Mouse (Mus musculus) liver, embryonic 13.5 days (tissue): ENCODE data around the gene Gm47959. TPM values are rescaled to one million over a fixed set of nuclear protein-coding genes. Genes with fewer than 3 reads are reported as not detected.
A peak's percentile ranks its signal among the peaks of the same experiment; 100 is the strongest.
"Not testable (repeated sequence)": the region's sequence is repeated elsewhere in the genome, so short reads cannot be mapped to it uniquely, and the experiment has no call there.

Experiments used
- ATAC-seq: fragments of 200-750 bp; cut with Nextera tagmentation; 2 replicates; pipeline ENCODE4 v1.8.0; 2017; ENCODE audit warnings: low read depth, mild to moderate bottlenecking, moderate number of reproducible peaks, moderate library complexity
- DNase-seq: peaks from one replicate; pipeline ENCODE4 v3.0.0; 2022
- H3K27ac ChIP-seq: fragments of 300-500 bp; sonication (generic); 2 replicates; pipeline ENCODE4 v1.5.1; 2015; ENCODE audit warnings: moderate library complexity, mild to moderate bottlenecking, inconsistent platforms
- H3K27me3 ChIP-seq: fragments of 300-500 bp; sonication (generic); 2 replicates; pipeline ENCODE4 v1.6.1; 2015; ENCODE audit warnings: mild to moderate bottlenecking, inconsistent platforms
- H3K36me3 ChIP-seq: fragments of 300-500 bp; sonication (generic); 2 replicates; pipeline ENCODE4 v1.6.1; 2015; ENCODE audit warnings: mild to moderate bottlenecking, inconsistent platforms
- H3K4me1 ChIP-seq: fragments of 300-500 bp; sonication (generic); replicated peaks from 2 replicates; pipeline ENCODE4 v1.6.1; 2015; ENCODE audit warnings: inconsistent platforms
- H3K4me2 ChIP-seq: fragments of 300-500 bp; sonication (generic); 2 replicates; pipeline ENCODE4 v1.6.1; 2015; ENCODE audit warnings: inconsistent platforms, mild to moderate bottlenecking, moderate library complexity
- H3K4me3 ChIP-seq: fragments of 300-500 bp; sonication (generic); replicated peaks from 2 replicates; pipeline ENCODE4 v1.5.1; 2015; ENCODE audit warnings: mild to moderate bottlenecking, inconsistent platforms
- H3K9ac ChIP-seq: fragments of 300-500 bp; sonication (generic); 2 replicates; pipeline ENCODE4 v1.6.1; 2015; ENCODE audit warnings: mild to moderate bottlenecking, inconsistent platforms
- H3K9me3 ChIP-seq: fragments of 300-500 bp; sonication (generic); replicated peaks from 2 replicates; pipeline ENCODE4 v1.6.1; 2016; ENCODE audit warnings: inconsistent platforms
- WGBS: fragments of 180-500 bp; shearing (Covaris S2); methylation state at CpG from one replicate; pipeline ENCODE4 v1.1.7; 2015; ENCODE audit not compliant: insufficient replicate concordance; 5-methylcytosine and 5-hydroxymethylcytosine counted together
- polyA plus RNA-seq: library from polyadenylated mRNA; unstranded; fragments of >200 nt; fragmentation: Nextera tagmentation; extraction: Ambion mirVana; gene quantifications from 2 replicates; pipeline ENCODE4 v1.2.1, GENCODE M21; 2015

The Gm47959 gene
- not detected in 2 replicates for polyA plus RNA-seq

- WGBS: 82% methylated on average over 9 of the region's 9 CpGs
- not testable (repeated sequence) for DNase-seq, H3K27me3 ChIP-seq, H3K27ac ChIP-seq, H3K36me3 ChIP-seq, H3K9me3 ChIP-seq, H3K4me1 ChIP-seq, H3K4me2 ChIP-seq, ATAC-seq, H3K9ac ChIP-seq, H3K4me3 ChIP-seq
Measured at GRCm38 (mm10) chr1:83000306-83000705, at the start of gene Gm47959. TSS of gene Gm47959 (plus strand) at chr1:83000548.

- H3K9me3 ChIP-seq, H3K9ac ChIP-seq, H3K4me3 ChIP-seq, ATAC-seq, H3K27me3 ChIP-seq, DNase-seq, H3K4me2 ChIP-seq, H3K27ac ChIP-seq, H3K4me1 ChIP-seq, H3K36me3 ChIP-seq: not testable (repeated sequence)
Measured at GRCm38 (mm10) chr1:82955913-82956312, 44.4 kb upstream of the Gm47959 start, which contains the start of gene Gm7544. TSS of gene Gm7544 (minus strand) at chr1:82956013.

- 68% methylated on average over 11 of the region's 11 CpGs for WGBS
- ATAC-seq: no peak
- no peaks in the 10 kb centered on the region for H3K36me3 ChIP-seq
Measured at GRCm38 (mm10) chr1:82959870-82960385, 40.4 kb upstream of the Gm47959 start, which contains the start of gene Gm47955. TSS of gene Gm47955 (plus strand) at chr1:82960286.

GRCm38 (mm10) chr1:82966413-82966812 lies 33.9 kb upstream of the Gm47959 start:
- DNase-seq: no peak
- 43% methylated on average over 3 of the region's 3 CpGs for WGBS

More at GRCm38 (mm10) chr1:82959870-82960385, 40.4 kb upstream of the Gm47959 start, which contains the start of gene Gm47955:
- Histone ChIP-seq H3K27me3 (no peaks in the 10 kb centered on the region), H3K4me3 (no peak within 1 kb of the TSS), H3K27ac (no peak within 1 kb of the TSS), H3K9me3 (no peaks in the 10 kb centered on the region), H3K4me1 (no peaks in the 10 kb centered on the region), H3K9ac (no peak within 1 kb of the TSS), H3K4me2 (no peak within 1 kb of the TSS)
- DNase-seq: no peak

GRCm38 (mm10) chr1:82972046-82972445 lies 28.3 kb upstream of the Gm47959 start:
- Histone ChIP-seq H3K4me2 (no peak overlapping the region), H3K27me3 (no peaks in the 10 kb centered on the region), H3K4me1 (peaks cover 19% of the 10 kb centered on the region), H3K9me3 (no peaks in the 10 kb centered on the region), H3K9ac (no peak overlapping the region), H3K36me3 (no peaks in the 10 kb centered on the region), H3K27ac (no peak overlapping the region), H3K4me3 (no peak overlapping the region)
- 21% methylated on average over 4 of the region's 4 CpGs for WGBS
- no peak for DNase-seq
- peak; percentile 55; the same call in 1 of the 2 replicates for ATAC-seq

More at GRCm38 (mm10) chr1:82966413-82966812, 33.9 kb upstream of the Gm47959 start:
- Histone ChIP-seq H3K36me3 (no peaks in the 10 kb centered on the region), H3K27ac (no peak overlapping the region), H3K9me3 (no peaks in the 10 kb centered on the region), H3K4me2 (no peak overlapping the region), H3K9ac (no peak overlapping the region), H3K27me3 (no peaks in the 10 kb centered on the region), H3K4me3 (no peak overlapping the region), H3K4me1 (0 out of 2 replicates have a peak, but pooled peaks cover under 1% of the 10 kb centered on the region)
- ATAC-seq: no peak

GRCm38 (mm10) chr1:82973244-82973643 lies 27.1 kb upstream of the Gm47959 start:
- peaks cover 19% of the 10 kb centered on the region for H3K4me1 ChIP-seq
- H3K27me3 ChIP-seq: no peaks in the 10 kb centered on the region
- no peak overlapping the region for H3K4me3 ChIP-seq
- H3K9ac ChIP-seq: no peak overlapping the region
- no peaks in the 10 kb centered on the region for H3K9me3 ChIP-seq
- DNase-seq (no peak), ATAC-seq (no peak)
- no peak overlapping the region for H3K4me2 ChIP-seq
- H3K27ac ChIP-seq: no peak overlapping the region
- no peaks in the 10 kb centered on the region for H3K36me3 ChIP-seq
- 56% methylated on average over 1 of the region's 1 CpGs for WGBS

- H3K9me3 ChIP-seq: no peaks in the 10 kb centered on the region
- H3K27me3 ChIP-seq: no peaks in the 10 kb centered on the region
- ATAC-seq (0 out of 2 replicates have a peak, but pooled peaks have one; percentile 8), DNase-seq (no peak)
- WGBS: 22% methylated on average over 6 of the region's 6 CpGs
- H3K27ac ChIP-seq: no peak overlapping the region
- no peak overlapping the region for H3K9ac ChIP-seq
- H3K4me2 ChIP-seq: 0 out of 2 replicates have a peak overlapping the region, but pooled peaks have one; percentile 6
- H3K4me1 ChIP-seq: peaks cover 19% of the 10 kb centered on the region
- H3K36me3 ChIP-seq: no peaks in the 10 kb centered on the region
- no peak overlapping the region for H3K4me3 ChIP-seq
Measured at GRCm38 (mm10) chr1:82973901-82974300, 26.4 kb upstream of the Gm47959 start.

GRCm38 (mm10) chr1:82974342-82974741 lies 26.0 kb upstream of the Gm47959 start:
- WGBS: 12% methylated on average over 9 of the region's 9 CpGs
- DNase-seq (peak; percentile 32), ATAC-seq (peak; percentile 88)
- Histone ChIP-seq H3K4me2 (0 out of 2 replicates have a peak overlapping the region, but pooled peaks have one; percentile 6), H3K27me3 (no peaks in the 10 kb centered on the region), H3K9ac (no peak overlapping the region), H3K4me1 (peaks cover 19% of the 10 kb centered on the region), H3K36me3 (no peaks in the 10 kb centered on the region), H3K27ac (no peak overlapping the region), H3K9me3 (no peaks in the 10 kb centered on the region), H3K4me3 (no peak overlapping the region)

GRCm38 (mm10) chr1:82975750-82976149 lies 24.6 kb upstream of the Gm47959 start:
- DNase-seq (no peak), ATAC-seq (no peak)
- 29% methylated on average over 5 of the region's 5 CpGs for WGBS
- H3K4me3 ChIP-seq: no peak overlapping the region
- no peak overlapping the region for H3K9ac ChIP-seq
- H3K4me1 ChIP-seq: peaks cover 19% of the 10 kb centered on the region
- no peaks in the 10 kb centered on the region for H3K36me3 ChIP-seq
- H3K27me3 ChIP-seq: no peaks in the 10 kb centered on the region
- H3K9me3 ChIP-seq: no peaks in the 10 kb centered on the region
- H3K27ac ChIP-seq: no peak overlapping the region
- no peak overlapping the region for H3K4me2 ChIP-seq

- Histone ChIP-seq H3K4me3 (no peak overlapping the region), H3K9ac (no peak overlapping the region), H3K4me1 (peaks cover 16% of the 10 kb centered on the region), H3K27me3 (no peaks in the 10 kb centered on the region), H3K27ac (no peak overlapping the region), H3K4me2 (no peak overlapping the region), H3K9me3 (no peaks in the 10 kb centered on the region), H3K36me3 (no peaks in the 10 kb centered on the region)
- DNase-seq (no peak), ATAC-seq (no peak)
Measured at GRCm38 (mm10) chr1:82977840-82978239, 22.5 kb upstream of the Gm47959 start.

- H3K9me3 ChIP-seq: peaks cover 6% of the 10 kb centered on the region; the same call in 1 of the 2 replicates
- no peak for ATAC-seq
- no peak overlapping the region for H3K4me2 ChIP-seq
- WGBS: 76% methylated on average over 6 of the region's 6 CpGs
- H3K27me3 ChIP-seq: no peaks in the 10 kb centered on the region
- H3K9ac ChIP-seq: no peak overlapping the region
- no peak for DNase-seq
- H3K4me1 ChIP-seq: no peaks in the 10 kb centered on the region
- H3K27ac ChIP-seq: no peak overlapping the region
- no peak overlapping the region for H3K4me3 ChIP-seq
- no peaks in the 10 kb centered on the region for H3K36me3 ChIP-seq
Measured at GRCm38 (mm10) chr1:82986738-82987137, 13.6 kb upstream of the Gm47959 start.
